Mouse (Mus musculus) neural tube, embryonic 11.5 days (tissue): ENCODE data around the gene Slc6a12. TPM values are rescaled to one million over a fixed set of nuclear protein-coding genes. Genes with fewer than 3 reads are reported as not detected.

Source experiments
- ATAC-seq: fragments of 200-750 bp; cut with Nextera tagmentation; 2 replicates; pipeline ENCODE4 v1.8.0; 2017; ENCODE audit warnings: moderate number of reproducible peaks, mild to moderate bottlenecking, moderate TSS enrichment, moderate library complexity; ENCODE audit not compliant: insufficient read depth, low FRiP score, low TSS enrichment
- DNase-seq: peaks from one replicate; pipeline ENCODE4 v3.0.0-alpha.2; 2015; ENCODE audit warnings: low spot score
- H3K27ac ChIP-seq: fragments of 300-500 bp; sonication (generic); 2 replicates; pipeline ENCODE4 v1.5.1; 2014; ENCODE audit warnings: low read depth, mild to moderate bottlenecking, low read length
- H3K27me3 ChIP-seq: fragments of 300-500 bp; sonication (generic); 2 replicates; pipeline ENCODE4 v1.6.1; 2014; ENCODE audit warnings: mild to moderate bottlenecking, low read length, mixed read lengths; ENCODE audit not compliant: control insufficient read depth, insufficient read depth
- H3K36me3 ChIP-seq: fragments of 300-500 bp; sonication (generic); 2 replicates; pipeline ENCODE4 v1.6.1; 2014; ENCODE audit warnings: mild to moderate bottlenecking, low read length, moderate library complexity, mixed read lengths; ENCODE audit not compliant: control insufficient read depth, insufficient read depth
- H3K4me1 ChIP-seq: fragments of 300-500 bp; sonication (generic); 2 replicates; pipeline ENCODE4 v1.6.1; 2014; ENCODE audit warnings: low read length, mixed read lengths; ENCODE audit not compliant: control insufficient read depth, insufficient read depth
- H3K4me2 ChIP-seq: fragments of 300-500 bp; sonication (generic); 2 replicates; pipeline ENCODE4 v1.6.1; 2014; ENCODE audit warnings: low read depth, mild to moderate bottlenecking, moderate library complexity
- H3K4me3 ChIP-seq: fragments of 300-500 bp; sonication (generic); 2 replicates; pipeline ENCODE4 v1.5.1; 2014; ENCODE audit warnings: low read depth, low read length
- H3K9ac ChIP-seq: fragments of 300-500 bp; sonication (generic); 2 replicates; pipeline ENCODE4 v1.6.1; 2014; ENCODE audit warnings: mild to moderate bottlenecking, low read length
- H3K9me3 ChIP-seq: fragments of 300-500 bp; sonication (generic); 2 replicates; pipeline ENCODE4 v1.6.1; 2016; ENCODE audit warnings: low read length; ENCODE audit not compliant: control insufficient read depth
- WGBS: fragments of 180-500 bp; shearing (Covaris S2); extraction: QIAGEN DNeasy Blood & Tissue Kit; methylation state at CpG from one replicate; pipeline ENCODE4 v1.1.7; 2014; 5-methylcytosine and 5-hydroxymethylcytosine counted together
- polyA plus RNA-seq: library from polyadenylated mRNA; unstranded; fragments of >200 nt; fragmentation: Nextera tagmentation; extraction: Ambion mirVana; gene quantifications from 2 replicates; pipeline ENCODE4 v1.2.1, GENCODE M21; 2014

The Slc6a12 gene
- polyA plus RNA-seq, 1 experiment from 2014 or later: not detected

DNA sequence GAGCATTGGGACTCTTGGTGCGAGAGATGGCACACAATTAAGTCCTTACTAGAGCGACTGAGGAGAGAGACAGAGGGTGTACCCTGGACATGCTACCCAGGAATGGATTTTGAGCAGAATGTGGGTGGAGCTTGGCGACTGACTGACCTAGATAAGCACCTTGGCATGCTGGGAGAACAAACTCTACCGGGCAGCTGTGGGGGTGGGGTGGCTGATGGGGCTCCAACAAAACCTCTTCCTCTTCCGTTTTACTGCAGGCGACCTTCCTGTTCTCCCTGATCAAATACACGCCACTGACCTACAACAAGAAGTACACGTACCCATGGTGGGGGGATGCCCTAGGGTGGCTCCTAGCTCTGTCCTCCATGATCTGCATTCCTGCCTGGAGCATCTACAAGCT is 6.3 kb upstream of the Slc6a12 start:
- DNase-seq (no peak), ATAC-seq (no peak)
- WGBS: 73% methylated on average over 8 of the region's 8 CpGs
- H3K9me3 ChIP-seq: no peaks in the 10 kb centered on the region
- H3K27ac ChIP-seq: no peak overlapping the region
- H3K27me3 ChIP-seq: no peaks in the 10 kb centered on the region
- H3K4me1 ChIP-seq: no peaks in the 10 kb centered on the region
- H3K36me3 ChIP-seq: no peaks in the 10 kb centered on the region
- H3K4me2 ChIP-seq: no peak overlapping the region
- no peak overlapping the region for H3K4me3 ChIP-seq
- no peak overlapping the region for H3K9ac ChIP-seq

DNA sequence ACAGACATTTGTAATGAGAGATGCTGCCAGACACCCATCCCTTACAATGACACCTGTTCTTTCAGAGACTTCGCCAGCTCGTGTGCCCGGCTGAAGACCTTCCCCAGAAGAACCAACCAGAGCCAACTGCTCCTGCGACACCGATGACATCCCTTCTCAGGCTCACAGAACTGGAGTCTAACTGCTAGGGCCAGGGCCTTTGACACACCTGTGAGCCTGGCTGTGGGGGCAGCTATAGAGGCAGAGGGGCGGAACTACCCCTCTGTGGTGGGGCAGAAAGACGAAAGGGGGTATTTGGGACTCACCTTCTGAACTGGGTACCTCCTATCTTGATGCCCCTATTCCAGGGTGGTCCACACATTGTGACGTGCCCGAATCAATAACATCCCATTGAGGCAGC is 5.6 kb upstream of the Slc6a12 start:
- Histone ChIP-seq H3K9ac (no peak overlapping the region), H3K27ac (no peak overlapping the region), H3K36me3 (no peaks in the 10 kb centered on the region), H3K4me1 (no peaks in the 10 kb centered on the region), H3K27me3 (no peaks in the 10 kb centered on the region), H3K9me3 (no peaks in the 10 kb centered on the region), H3K4me2 (no peak overlapping the region), H3K4me3 (no peak overlapping the region)
- DNase-seq (no peak), ATAC-seq (no peak)
- WGBS: 88% methylated on average over 9 of the region's 9 CpGs

GRCm38 (mm10) chr6:121337770-121338518 is 4.9 kb upstream of the Slc6a12 start:
- H3K27me3 ChIP-seq: no peaks in the 10 kb centered on the region
- no peaks in the 10 kb centered on the region for H3K9me3 ChIP-seq
- H3K4me3 ChIP-seq: no peak overlapping the region
- DNase-seq (peak; percentile 88), ATAC-seq (peak; percentile 81)
- no peak overlapping the region for H3K4me2 ChIP-seq
- H3K36me3 ChIP-seq: no peaks in the 10 kb centered on the region
- WGBS: 32% methylated on average over 3 of the region's 3 CpGs
- no peak overlapping the region for H3K9ac ChIP-seq
- no peaks in the 10 kb centered on the region for H3K4me1 ChIP-seq
- H3K27ac ChIP-seq: no peak overlapping the region

GRCm38 (mm10) chr6:121338519-121338896 is 4.4 kb upstream of the Slc6a12 start:
- ATAC-seq (peak; percentile 27; the same call in 1 of the 2 replicates), DNase-seq (no peak)
- no peaks in the 10 kb centered on the region for H3K27me3 ChIP-seq
- no peak overlapping the region for H3K4me3 ChIP-seq
- H3K27ac ChIP-seq: no peak overlapping the region
- H3K9ac ChIP-seq: no peak overlapping the region
- H3K4me1 ChIP-seq: no peaks in the 10 kb centered on the region
- H3K36me3 ChIP-seq: no peaks in the 10 kb centered on the region
- no peaks in the 10 kb centered on the region for H3K9me3 ChIP-seq
- no peak overlapping the region for H3K4me2 ChIP-seq
- WGBS: 52% methylated on average over 4 of the region's 4 CpGs

- ATAC-seq (no peak), DNase-seq (no peak)
- H3K9ac ChIP-seq: no peak overlapping the region
- H3K4me1 ChIP-seq: peaks cover 2% of the 10 kb centered on the region; the same call in 1 of the 2 replicates
- WGBS: 88% methylated on average over 6 of the region's 6 CpGs
- H3K27me3 ChIP-seq: no peaks in the 10 kb centered on the region
- no peak overlapping the region for H3K4me2 ChIP-seq
- no peaks in the 10 kb centered on the region for H3K9me3 ChIP-seq
- no peak overlapping the region for H3K27ac ChIP-seq
- H3K36me3 ChIP-seq: no peaks in the 10 kb centered on the region
- no peak overlapping the region for H3K4me3 ChIP-seq
These were observed 1.2 kb upstream of the Slc6a12 start for GRCm38 (mm10) chr6:121341650-121342049.

DNA sequence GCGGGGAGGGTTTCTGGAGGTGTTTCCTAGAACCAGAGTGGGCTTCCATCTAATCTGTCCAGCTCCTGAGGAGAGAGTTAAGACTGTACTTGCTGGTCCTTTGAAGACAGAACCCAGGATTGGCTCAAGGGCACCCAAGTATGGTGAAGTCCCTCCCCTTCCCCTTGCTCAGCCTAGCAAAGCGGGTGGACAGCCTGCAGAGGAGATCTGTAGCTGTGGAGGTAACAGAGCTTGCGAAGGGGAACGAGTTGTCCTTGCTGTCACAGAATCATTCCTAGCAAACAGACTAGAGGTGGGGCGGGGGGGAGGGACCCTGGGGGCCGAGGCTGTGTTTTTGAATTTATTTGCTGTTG is 871 bp downstream of the Slc6a12 start:
- Histone ChIP-seq H3K9ac (no peak overlapping the region), H3K9me3 (no peaks in the 10 kb centered on the region), H3K27ac (no peak overlapping the region), H3K4me3 (no peak overlapping the region), H3K4me1 (peaks cover 3% of the 10 kb centered on the region; the same call in 1 of the 2 replicates), H3K27me3 (no peaks in the 10 kb centered on the region), H3K4me2 (no peak overlapping the region), H3K36me3 (no peaks in the 10 kb centered on the region)
- no peak for ATAC-seq
- DNase-seq: no peak
- WGBS: 67% methylated on average over 6 of the region's 6 CpGs

DNA sequence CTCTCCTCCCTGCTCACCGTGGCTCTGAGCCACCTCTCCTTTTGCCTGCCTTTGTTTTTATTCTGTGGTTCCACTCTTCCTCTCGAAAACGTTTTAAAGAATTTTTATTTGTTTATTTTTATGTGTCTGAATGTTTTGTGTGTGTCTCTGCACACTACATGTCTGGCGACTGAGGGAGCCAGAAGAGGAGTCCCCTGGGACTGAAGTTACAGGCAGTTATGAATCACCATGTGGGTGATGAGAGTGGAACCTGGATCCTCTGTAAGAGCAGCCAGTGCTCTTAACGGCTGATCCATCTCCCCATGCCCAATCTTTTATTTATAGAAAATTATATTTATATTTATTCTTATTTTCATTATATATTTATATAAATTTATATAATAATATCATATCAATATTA is 1.5 kb downstream of the Slc6a12 start:
- no peak overlapping the region for H3K9ac ChIP-seq
- H3K4me1 ChIP-seq: peaks cover 3% of the 10 kb centered on the region; the same call in 1 of the 2 replicates
- H3K27ac ChIP-seq: no peak overlapping the region
- ATAC-seq (no peak), DNase-seq (no peak)
- H3K9me3 ChIP-seq: no peaks in the 10 kb centered on the region
- H3K27me3 ChIP-seq: no peaks in the 10 kb centered on the region
- H3K4me2 ChIP-seq: no peak overlapping the region
- H3K36me3 ChIP-seq: no peaks in the 10 kb centered on the region
- 63% methylated on average over 5 of the region's 5 CpGs for WGBS
- no peak overlapping the region for H3K4me3 ChIP-seq

DNA sequence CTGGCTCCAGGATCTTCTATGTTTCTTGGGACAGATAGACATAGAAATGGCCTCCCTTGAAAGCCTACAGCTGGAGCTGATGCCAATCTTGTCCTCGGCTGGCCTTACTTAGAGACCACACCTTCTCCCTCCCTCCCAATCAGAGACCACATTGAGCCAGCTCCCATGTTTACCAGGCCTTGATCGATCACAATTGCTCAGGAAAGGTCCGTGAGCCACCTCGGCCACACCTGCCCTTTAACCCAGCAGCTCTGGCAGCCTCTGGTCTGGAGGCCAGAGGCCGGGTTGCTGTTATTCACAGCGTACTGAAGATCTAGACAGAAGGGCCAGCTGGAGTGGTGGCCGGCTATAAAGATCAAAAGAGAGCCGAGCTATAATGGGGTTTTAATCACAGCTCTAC is 3.6 kb downstream of the Slc6a12 start:
- no peak overlapping the region for H3K27ac ChIP-seq
- H3K27me3 ChIP-seq: no peaks in the 10 kb centered on the region
- peaks cover 3% of the 10 kb centered on the region; the same call in 1 of the 2 replicates for H3K4me1 ChIP-seq
- no peak overlapping the region for H3K4me2 ChIP-seq
- H3K36me3 ChIP-seq: no peaks in the 10 kb centered on the region
- no peaks in the 10 kb centered on the region for H3K9me3 ChIP-seq
- H3K9ac ChIP-seq: no peak overlapping the region
- WGBS: 12% methylated on average over 8 of the region's 8 CpGs
- H3K4me3 ChIP-seq: no peak overlapping the region
- DNase-seq: no peak
- no peak for ATAC-seq

GRCm38 (mm10) chr6:121352276-121352675 is 9.4 kb downstream of the Slc6a12 start:
- no peaks in the 10 kb centered on the region for H3K9me3 ChIP-seq
- H3K4me2 ChIP-seq: no peak overlapping the region
- no peak overlapping the region for H3K27ac ChIP-seq
- no peak overlapping the region for H3K9ac ChIP-seq
- no peaks in the 10 kb centered on the region for H3K36me3 ChIP-seq
- no peak overlapping the region for H3K4me3 ChIP-seq
- 34% methylated on average over 2 of the region's 2 CpGs for WGBS
- DNase-seq (no peak), ATAC-seq (no peak)
- no peaks in the 10 kb centered on the region for H3K27me3 ChIP-seq
- H3K4me1 ChIP-seq: no peaks in the 10 kb centered on the region
